Comparison of ENCODE assay signal across 25 mouse cellular contexts in genomic region chr8:44094818-44095217, GRCm38 (mm10).
DNase-seq lines count a peak whose midpoint lies in the region; ATAC-seq and TF ChIP-seq lines count a peak whose summit lies in the region.
"Had no signal": no experiment of that assay in that cellular context is flagged by ENCODE, and none has a peak within 500 bp of the region (broad histone marks: within the 10 kb centered on the region; RNA-seq: fewer than 3 reads in every experiment).

No protein-coding gene starts in this region.

- no peak overlapping the region for H3K4me3 ChIP-seq in embryonic facial prominence, embryonic 14.5 days (ENCODE audit: low read depth, low read length)
- no peak overlapping the region for H3K4me3 ChIP-seq in embryonic facial prominence, embryonic 10.5 days
- no peak overlapping the region for H3K4me3 ChIP-seq in embryonic fibroblast, embryonic 13.5 days (ENCODE audit: insufficient read depth, low read length)
- H3K4me3 ChIP-seq: embryonic facial prominence, embryonic 12.5 days; heart, embryonic 13.5 days; hindbrain, embryonic 12.5 days; intestine, embryonic 15.5 days had no signal

- H3K27ac ChIP-seq in embryonic facial prominence, embryonic 14.5 days (replicated peaks; ENCODE audit: low read depth, low read length) = no peak overlapping the region
- no peak overlapping the region for H3K27ac ChIP-seq in embryonic facial prominence, embryonic 10.5 days (replicated peaks)
- H3K27ac ChIP-seq in embryonic fibroblast, embryonic 13.5 days (ENCODE audit: insufficient read depth, low read length) = peak overlapping the region; percentile 99
- H3K27ac ChIP-seq: embryonic facial prominence, embryonic 12.5 days; heart, embryonic 13.5 days; hindbrain, embryonic 12.5 days; intestine, embryonic 15.5 days had no signal

- no peak overlapping the region for H3K4me2 ChIP-seq in embryonic facial prominence, embryonic 14.5 days (ENCODE audit: low read depth, low read length)
- H3K4me2 ChIP-seq: embryonic facial prominence, embryonic 12.5 days; heart, embryonic 13.5 days; hindbrain, embryonic 12.5 days; intestine, embryonic 15.5 days had no signal

- peak; percentile 49 for DNase-seq in embryonic facial prominence, embryonic 14.5 days (ENCODE audit: low spot score)
- DNase-seq in embryonic facial prominence, embryonic 10.5 days (ENCODE audit: low spot score) = no peak
- peak; percentile 78 for DNase-seq in NIH3T3 (ENCODE audit: low read depth)
- no peak for DNase-seq in thymus, postnatal 25 days
- no peak for DNase-seq in adrenal gland, postnatal 36 days
- no peak for DNase-seq in adrenal gland, postnatal 10 days
- DNase-seq: adrenal gland, adult 2 months; adrenal gland, postnatal 25 days; cerebellum, adult 18-20 months; cerebellum, adult 9-10 months; cerebellum, postnatal 14 days; gastrocnemius, postnatal 25 days; heart, adult 18-20 months; kidney, adult 11 months; kidney, adult 9 months had no signal

- no peak for TF ChIP-seq CTCF in embryonic fibroblast, embryonic 13.5 days (IDR thresholded peaks at IDR 0.05; ENCODE audit: borderline replicate concordance, insufficient read depth, low read length)

- no peaks in the 10 kb centered on the region for H3K4me1 ChIP-seq in embryonic facial prominence, embryonic 14.5 days (ENCODE audit: control insufficient read depth, insufficient read depth, low read length)
- H3K4me1 ChIP-seq in embryonic facial prominence, embryonic 10.5 days = no peaks in the 10 kb centered on the region
- peaks cover 13% of the 10 kb centered on the region for H3K4me1 ChIP-seq in embryonic fibroblast, embryonic 13.5 days (ENCODE audit: control insufficient read depth, insufficient read depth, low read length)
- H3K4me1 ChIP-seq: embryonic facial prominence, embryonic 12.5 days; hindbrain, embryonic 12.5 days; intestine, embryonic 15.5 days had no signal

- H3K9me3 ChIP-seq in embryonic facial prominence, embryonic 14.5 days (ENCODE audit: control insufficient read depth, low read length) = no peaks in the 10 kb centered on the region
- H3K9me3 ChIP-seq in embryonic facial prominence, embryonic 10.5 days = no peaks in the 10 kb centered on the region
- H3K9me3 ChIP-seq: embryonic facial prominence, embryonic 12.5 days; heart, embryonic 13.5 days; hindbrain, embryonic 12.5 days; intestine, embryonic 15.5 days had no signal

- H3K27me3 ChIP-seq in embryonic facial prominence, embryonic 14.5 days (replicated peaks; ENCODE audit: control insufficient read depth, insufficient read depth, low read length) = no peaks in the 10 kb centered on the region
- H3K27me3 ChIP-seq in embryonic facial prominence, embryonic 10.5 days (replicated peaks; ENCODE audit: low read depth, poor library complexity, severe bottlenecking) = no peaks in the 10 kb centered on the region
- H3K27me3 ChIP-seq: CH12.LX; embryonic facial prominence, embryonic 12.5 days; heart, embryonic 13.5 days; hindbrain, embryonic 12.5 days; intestine, embryonic 15.5 days had no signal

- no peak overlapping the region for H3K9ac ChIP-seq in embryonic facial prominence, embryonic 14.5 days (ENCODE audit: low read depth, low read length)
- H3K9ac ChIP-seq: embryonic facial prominence, embryonic 12.5 days; heart, embryonic 13.5 days; hindbrain, embryonic 12.5 days; intestine, embryonic 15.5 days had no signal

- 67% methylated on average over 1 of the region's 1 CpGs for WGBS in embryonic facial prominence, embryonic 14.5 days
- 92% methylated on average over 1 of the region's 1 CpGs for WGBS in embryonic facial prominence, embryonic 10.5 days

- ATAC-seq in embryonic facial prominence, embryonic 14.5 days (ENCODE audit: low read depth) = no peak
- ATAC-seq in megakaryocyte progenitor cell, adult 5-6 weeks (replicated peaks; ENCODE audit: poor library complexity) = no peak
- ATAC-seq: forebrain, embryonic 14.5 days; hindbrain, embryonic 16.5 days; intestine, embryonic 15.5 days had no signal

- no peak; the same call in 1 of the 2 replicates for TF ChIP-seq POLR2A in embryonic fibroblast, embryonic 13.5 days (IDR thresholded peaks at IDR 0.05; ENCODE audit: low read depth, low read length)

- H3K36me3 ChIP-seq in embryonic facial prominence, embryonic 14.5 days (ENCODE audit: control insufficient read depth, insufficient read depth, low read length) = no peaks in the 10 kb centered on the region
- H3K36me3 ChIP-seq in embryonic facial prominence, embryonic 10.5 days (replicated peaks) = no peaks in the 10 kb centered on the region
- H3K36me3 ChIP-seq: embryonic facial prominence, embryonic 12.5 days; G1E; heart, embryonic 13.5 days; hindbrain, embryonic 12.5 days; intestine, embryonic 15.5 days had no signal

Comparison
In these comparisons a context has a peak if more than half of its experiments do, and no peak if none do; other contexts are left out.
1. DNase-seq: peak in embryonic facial prominence, embryonic 14.5 days (single experiment) and NIH3T3 (single experiment); none in embryonic facial prominence, embryonic 10.5 days (single experiment), thymus, postnatal 25 days (single experiment), adrenal gland, postnatal 36 days (0 of 2) and adrenal gland, postnatal 10 days (single experiment).